Mouse (Mus musculus) yolk sac, embryonic 10.5 days (tissue): Measurements from ENCODE around the gene Cpt1a.

Source experiments
- DNase-seq: peaks from one replicate; pipeline ENCODE4 v3.0.0-alpha.2; 2017; ENCODE audit warnings: low spot score

Cpt1a gene

GRCm38 (mm10) chr19:3324931-3325711 is 3.0 kb downstream of the Cpt1a start:
- DNase-seq, result peak; percentile 89

- DNase-seq, result no peak
Observed at GRCm38 (mm10) chr19:3325771-3326478, 3.8 kb downstream of the Cpt1a start.

- no peak for DNase-seq
Observed at GRCm38 (mm10) chr19:3326479-3327047, 4.4 kb downstream of the Cpt1a start.

- no peak for DNase-seq
Observed at GRCm38 (mm10) chr19:3333247-3333646, 11.1 kb downstream of the Cpt1a start.

GRCm38 (mm10) chr19:3333694-3334515 is 11.8 kb downstream of the Cpt1a start:
- DNase-seq, result no peak

- no peak for DNase-seq
Observed at GRCm38 (mm10) chr19:3334550-3334949, 12.4 kb downstream of the Cpt1a start.

GRCm38 (mm10) chr19:3335917-3336316 is 13.8 kb downstream of the Cpt1a start:
- no peak for DNase-seq

- DNase-seq, result no peak
Observed at GRCm38 (mm10) chr19:3336485-3337255, 14.5 kb downstream of the Cpt1a start.

GRCm38 (mm10) chr19:3339187-3339586 is 17.1 kb downstream of the Cpt1a start:
- DNase-seq, result no peak

- no peak for DNase-seq
Observed at GRCm38 (mm10) chr19:3341021-3341420, 18.9 kb downstream of the Cpt1a start.

GRCm38 (mm10) chr19:3343929-3344328 is 21.8 kb downstream of the Cpt1a start:
- DNase-seq, result no peak

- DNase-seq, result no peak
Observed at GRCm38 (mm10) chr19:3344636-3345544, 22.8 kb downstream of the Cpt1a start.

- DNase-seq, result no peak
Observed at GRCm38 (mm10) chr19:3347784-3348183, 25.6 kb downstream of the Cpt1a start.

- DNase-seq, result peak; percentile 7
Observed at GRCm38 (mm10) chr19:3353415-3354111, 31.4 kb downstream of the Cpt1a start.

- DNase-seq, result no peak
Observed at GRCm38 (mm10) chr19:3355096-3355495, 33.0 kb downstream of the Cpt1a start.

GRCm38 (mm10) chr19:3356516-3356915 is 34.4 kb downstream of the Cpt1a start:
- DNase-seq, result no peak

GRCm38 (mm10) chr19:3357620-3358019 is 35.5 kb downstream of the Cpt1a start:
- no peak for DNase-seq

GRCm38 (mm10) chr19:3359841-3360588 is 37.9 kb downstream of the Cpt1a start:
- DNase-seq, result no peak

GRCm38 (mm10) chr19:3363510-3363909 is 41.4 kb downstream of the Cpt1a start:
- DNase-seq, result no peak
